Mouse (Mus musculus): ENCODE measurements at regions not wholly inside any gene's neighbourhood (a gene's known extent, or its start where the extent isn't known, plus 50 kb on each side); places are given as distances from the start of the nearest gene placed in this dataset.

DNA sequence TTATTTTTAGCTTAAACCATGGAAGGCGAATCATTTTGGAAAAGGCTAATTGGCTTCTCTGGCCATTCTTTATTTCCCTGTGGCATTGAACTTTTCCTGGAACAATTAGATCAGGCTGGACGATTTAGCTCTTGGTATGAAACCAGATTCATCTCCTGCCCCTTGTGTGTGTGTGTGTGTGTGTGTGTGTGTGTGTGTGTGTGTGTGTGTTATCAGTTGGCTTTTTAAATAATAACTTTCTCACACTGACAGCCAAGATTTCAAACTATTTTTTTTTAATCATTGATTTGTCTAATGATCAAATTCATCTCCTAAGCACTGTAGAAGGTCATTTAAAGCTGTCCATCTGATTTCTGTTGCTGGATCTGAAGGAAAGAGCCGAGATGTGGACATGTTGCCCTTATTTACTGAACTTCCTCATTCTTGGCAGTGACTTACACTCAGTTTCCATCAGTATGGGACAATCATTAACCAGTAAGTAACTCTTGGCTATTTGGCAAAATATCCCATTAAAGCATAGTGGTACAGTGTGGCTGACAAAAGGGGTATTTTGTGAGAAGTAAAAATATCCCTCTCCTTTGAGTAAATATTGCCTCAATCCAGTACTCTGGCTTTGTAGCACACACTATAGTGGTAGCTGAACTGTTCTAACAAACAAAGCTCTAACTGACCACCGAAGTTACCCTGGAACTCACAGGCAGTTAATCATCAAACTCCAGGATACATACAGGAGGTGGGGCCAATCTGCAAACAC lies 82.5 kb upstream of the Dpt start:
- no peak for TF ChIP-seq CTCF (conservative IDR thresholded peaks at IDR 0.05; ENCODE audit: insufficient read depth, insufficient read length, low read depth, low read length)
- TF ChIP-seq POLR2A (IDR thresholded peaks at IDR 0.05; ENCODE audit: low read depth, low read length) = no peak
- H3K4me1 ChIP-seq (ENCODE audit: control insufficient read depth, insufficient read depth, low read length) = peaks cover 16% of the 10 kb centered on the region; the same call in 1 of the 2 replicates
- H3K27me3 ChIP-seq (replicated peaks; ENCODE audit: control insufficient read depth, insufficient read depth, low read length) = no peaks in the 10 kb centered on the region
- H3K27ac ChIP-seq (ENCODE audit: insufficient read depth, low read depth, low read length) = peak overlapping the region; percentile 100
- peak; percentile 88 for DNase-seq
- H3K36me3 ChIP-seq (ENCODE audit: control insufficient read depth, insufficient read depth, low read length) = no peaks in the 10 kb centered on the region; the same call in 1 of the 2 replicates
- H3K4me3 ChIP-seq (ENCODE audit: insufficient read depth, low read depth, low read length) = no peak overlapping the region
- 18% methylated on average over 4 of the region's 4 CpGs for WGBS

DNA sequence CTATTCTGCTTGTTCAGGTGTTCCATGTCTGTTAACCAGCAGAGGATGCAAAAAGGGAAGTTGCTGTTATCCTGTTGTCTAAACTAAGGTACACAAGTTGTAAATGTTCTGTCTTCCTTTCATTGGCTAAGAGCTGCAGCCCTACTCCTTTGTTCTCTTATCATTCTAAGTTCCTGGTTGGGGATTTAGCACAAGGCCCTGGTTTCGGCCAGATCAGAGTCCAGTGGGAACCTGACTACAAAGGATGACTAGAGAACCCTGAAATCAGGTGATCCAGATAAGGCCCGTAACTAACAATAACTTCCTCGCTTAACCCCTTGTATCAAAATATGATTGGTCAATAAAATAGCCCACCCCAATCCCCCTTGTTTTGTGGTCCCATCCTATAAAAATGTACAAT lies 83.9 kb upstream of the Dpt start:
- WGBS = 87% methylated on average over 3 of the region's 3 CpGs
- Histone ChIP-seq H3K27me3 (replicated peaks; ENCODE audit: control insufficient read depth, insufficient read depth, low read length) (no peaks in the 10 kb centered on the region), H3K27ac (ENCODE audit: insufficient read depth, low read depth, low read length) (peak overlapping the region; percentile 100; the same call in 1 of the 2 replicates), H3K4me3 (ENCODE audit: insufficient read depth, low read depth, low read length) (no peak overlapping the region), H3K36me3 (ENCODE audit: control insufficient read depth, insufficient read depth, low read length) (no peaks in the 10 kb centered on the region; the same call in 1 of the 2 replicates), H3K4me1 (ENCODE audit: control insufficient read depth, insufficient read depth, low read length) (peaks cover 16% of the 10 kb centered on the region; the same call in 1 of the 2 replicates)
- TF ChIP-seq CTCF (conservative IDR thresholded peaks at IDR 0.05; ENCODE audit: insufficient read depth, insufficient read length, low read depth, low read length) = no peak
- no peak for TF ChIP-seq POLR2A (IDR thresholded peaks at IDR 0.05; ENCODE audit: low read depth, low read length)
- no peak for DNase-seq

DNA sequence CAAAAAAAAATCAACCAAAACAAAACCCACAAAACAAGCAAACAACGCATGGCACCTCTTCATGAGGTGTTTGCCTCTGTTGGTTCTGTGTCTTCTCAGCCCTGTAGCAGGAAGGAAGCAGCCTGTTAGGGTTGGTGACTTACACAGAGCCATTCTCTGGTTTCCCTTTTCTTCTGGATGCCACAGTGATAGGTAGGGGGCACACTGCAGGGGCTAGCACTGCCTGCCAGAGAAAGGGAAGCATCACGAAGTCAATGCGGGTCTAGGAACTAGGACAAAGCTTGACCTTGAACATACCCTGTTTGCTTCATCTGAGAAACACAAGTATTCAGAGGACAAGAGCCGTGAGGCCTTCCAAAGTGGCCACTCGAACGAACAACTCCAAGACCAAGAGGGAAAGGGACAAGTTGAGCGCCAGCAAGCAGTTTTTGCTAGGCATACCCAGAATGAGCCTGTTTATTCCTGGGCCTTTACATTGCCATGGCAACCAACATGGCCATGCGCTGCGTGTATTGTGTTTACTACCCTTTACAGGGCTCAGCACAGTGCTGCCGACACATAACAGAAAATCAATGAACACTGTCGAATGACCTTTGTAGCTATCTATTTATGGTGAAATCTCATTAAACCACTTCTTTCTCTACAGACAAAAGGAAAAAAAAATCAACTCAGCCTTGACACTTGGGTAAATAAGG lies 91.9 kb upstream of the Dpt start:
- H3K27me3 ChIP-seq (replicated peaks; ENCODE audit: control insufficient read depth, insufficient read depth, low read length) = no peaks in the 10 kb centered on the region
- WGBS = 73% methylated on average over 11 of the region's 11 CpGs
- no peaks in the 10 kb centered on the region for H3K36me3 ChIP-seq (ENCODE audit: control insufficient read depth, insufficient read depth, low read length)
- TF ChIP-seq POLR2A (IDR thresholded peaks at IDR 0.05; ENCODE audit: low read depth, low read length) = no peak
- no peak for TF ChIP-seq CTCF (conservative IDR thresholded peaks at IDR 0.05; ENCODE audit: insufficient read depth, insufficient read length, low read depth, low read length)
- H3K4me3 ChIP-seq (ENCODE audit: insufficient read depth, low read depth, low read length) = no peak overlapping the region
- H3K27ac ChIP-seq (ENCODE audit: insufficient read depth, low read depth, low read length) = peak overlapping the region; percentile 99
- peak; percentile 29 for DNase-seq
- H3K4me1 ChIP-seq (ENCODE audit: control insufficient read depth, insufficient read depth, low read length) = peaks cover 17% of the 10 kb centered on the region

DNA sequence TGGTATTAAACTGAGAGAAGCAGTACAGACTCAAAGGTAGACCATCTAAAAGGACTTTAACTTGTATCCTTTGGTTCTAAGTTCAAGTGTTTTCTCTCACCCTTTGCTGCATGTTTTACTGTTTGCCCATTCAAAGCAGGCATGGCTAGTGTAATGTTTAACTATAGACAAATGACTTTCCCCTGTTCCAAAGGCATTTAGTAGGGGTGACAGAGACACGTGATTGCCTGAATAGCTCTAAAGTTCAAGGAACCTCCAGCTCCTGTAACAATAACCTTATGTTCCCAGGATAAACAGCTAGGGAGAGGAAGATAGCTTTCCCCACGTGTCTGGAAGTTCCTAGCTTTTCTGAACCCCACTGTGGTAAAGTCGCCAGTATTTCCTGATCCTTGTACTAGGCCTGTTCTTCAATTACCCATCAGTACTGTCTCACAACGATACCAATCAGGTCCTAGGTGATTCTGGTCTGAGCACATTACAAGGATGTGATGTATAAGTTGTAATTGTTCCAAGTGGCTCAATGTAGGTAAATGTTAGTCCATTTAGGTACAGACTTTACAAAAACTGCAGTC lies 92.8 kb upstream of the Dpt start:
- Histone ChIP-seq H3K4me3 (ENCODE audit: insufficient read depth, low read depth, low read length) (no peak overlapping the region), H3K27ac (ENCODE audit: insufficient read depth, low read depth, low read length) (peak overlapping the region; percentile 99), H3K4me1 (ENCODE audit: control insufficient read depth, insufficient read depth, low read length) (peaks cover 17% of the 10 kb centered on the region), H3K27me3 (replicated peaks; ENCODE audit: control insufficient read depth, insufficient read depth, low read length) (no peaks in the 10 kb centered on the region), H3K36me3 (ENCODE audit: control insufficient read depth, insufficient read depth, low read length) (no peaks in the 10 kb centered on the region)
- DNase-seq = peak; percentile 93
- TF ChIP-seq CTCF (conservative IDR thresholded peaks at IDR 0.05; ENCODE audit: insufficient read depth, insufficient read length, low read depth, low read length) (no peak), POLR2A (IDR thresholded peaks at IDR 0.05; ENCODE audit: low read depth, low read length) (no peak)
- 26% methylated on average over 4 of the region's 4 CpGs for WGBS

DNA sequence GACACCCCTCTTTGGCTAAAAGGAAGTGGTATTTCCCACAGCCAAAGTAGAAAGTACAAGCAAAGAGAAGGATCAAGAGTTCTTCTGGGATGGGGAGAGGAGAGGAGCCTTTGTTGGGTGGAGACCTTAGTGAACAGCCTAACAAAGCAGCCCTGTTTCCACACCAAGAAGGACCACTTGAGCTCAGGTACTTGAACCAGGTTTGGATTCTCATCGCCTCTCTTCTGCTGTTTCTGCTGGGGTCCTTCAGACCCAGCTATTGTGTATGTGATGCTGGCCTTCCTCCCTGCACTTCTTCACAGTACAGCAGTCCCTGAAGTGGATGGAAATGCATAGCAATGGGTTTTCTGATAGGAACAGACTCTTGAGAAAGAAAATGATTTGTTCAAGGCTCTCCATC lies 106.4 kb upstream of the Dpt start:
- 92% methylated on average over 1 of the region's 1 CpGs for WGBS
- Histone ChIP-seq H3K27me3 (replicated peaks; ENCODE audit: control insufficient read depth, insufficient read depth, low read length) (no peaks in the 10 kb centered on the region), H3K4me3 (ENCODE audit: insufficient read depth, low read depth, low read length) (no peak overlapping the region), H3K4me1 (ENCODE audit: control insufficient read depth, insufficient read depth, low read length) (no peaks in the 10 kb centered on the region), H3K36me3 (ENCODE audit: control insufficient read depth, insufficient read depth, low read length) (no peaks in the 10 kb centered on the region), H3K27ac (ENCODE audit: insufficient read depth, low read depth, low read length) (no peak overlapping the region)
- TF ChIP-seq CTCF (conservative IDR thresholded peaks at IDR 0.05; ENCODE audit: insufficient read depth, insufficient read length, low read depth, low read length) = no peak
- no peak for TF ChIP-seq POLR2A (IDR thresholded peaks at IDR 0.05; ENCODE audit: low read depth, low read length)
- DNase-seq = no peak

DNA sequence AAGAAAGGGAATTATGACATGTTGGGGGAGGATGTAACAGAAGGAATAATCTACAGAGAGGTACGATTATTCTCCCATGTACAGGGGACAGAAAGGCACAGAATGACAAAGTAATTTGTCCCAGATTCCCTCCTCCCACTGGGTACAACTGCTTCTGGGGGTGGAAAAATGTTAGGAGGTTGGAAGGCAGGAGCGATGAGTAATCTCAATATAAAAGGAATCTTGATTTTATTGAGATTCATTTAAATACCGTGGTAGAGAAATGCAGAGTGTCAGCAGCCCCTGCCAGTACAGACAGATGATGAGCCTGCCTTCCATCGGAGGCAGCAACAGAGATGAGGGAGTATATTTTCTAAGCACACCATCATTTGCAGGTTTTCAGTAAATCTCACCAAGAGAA lies 107.1 kb upstream of the Dpt start:
- WGBS = 89% methylated on average over 4 of the region's 4 CpGs
- no peak for TF ChIP-seq POLR2A (IDR thresholded peaks at IDR 0.05; ENCODE audit: low read depth, low read length)
- no peak for TF ChIP-seq CTCF (conservative IDR thresholded peaks at IDR 0.05; ENCODE audit: insufficient read depth, insufficient read length, low read depth, low read length)
- H3K4me3 ChIP-seq (ENCODE audit: insufficient read depth, low read depth, low read length) = no peak overlapping the region
- H3K4me1 ChIP-seq (ENCODE audit: control insufficient read depth, insufficient read depth, low read length) = no peaks in the 10 kb centered on the region
- H3K27ac ChIP-seq (ENCODE audit: insufficient read depth, low read depth, low read length) = no peak overlapping the region
- H3K27me3 ChIP-seq (replicated peaks; ENCODE audit: control insufficient read depth, insufficient read depth, low read length) = no peaks in the 10 kb centered on the region
- no peak for DNase-seq
- no peaks in the 10 kb centered on the region for H3K36me3 ChIP-seq (ENCODE audit: control insufficient read depth, insufficient read depth, low read length)

DNA sequence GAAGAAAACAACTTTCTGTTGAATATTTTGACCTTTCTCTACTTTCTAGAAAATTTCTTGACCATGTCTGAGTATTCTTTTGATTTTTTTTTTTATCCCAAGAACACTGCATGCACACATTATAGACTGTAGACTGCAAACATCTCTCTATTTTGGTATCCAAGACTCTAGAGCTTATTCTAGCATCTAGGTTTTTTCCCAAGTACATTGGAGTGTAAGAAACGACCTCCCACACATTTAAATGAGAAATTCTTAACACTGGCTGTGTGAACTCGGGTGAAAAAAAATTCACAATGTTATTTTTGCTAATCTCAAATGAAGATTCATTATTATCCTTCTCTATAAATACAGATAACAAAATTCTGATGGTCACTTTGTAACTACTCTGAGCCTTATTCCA lies 112.0 kb upstream of the Dpt start:
- H3K4me3 ChIP-seq (ENCODE audit: insufficient read depth, low read depth, low read length) = no peak overlapping the region
- 57% methylated on average over 2 of the region's 2 CpGs for WGBS
- no peaks in the 10 kb centered on the region for H3K36me3 ChIP-seq (ENCODE audit: control insufficient read depth, insufficient read depth, low read length)
- H3K4me1 ChIP-seq (ENCODE audit: control insufficient read depth, insufficient read depth, low read length) = no peaks in the 10 kb centered on the region
- H3K27me3 ChIP-seq (replicated peaks; ENCODE audit: control insufficient read depth, insufficient read depth, low read length) = no peaks in the 10 kb centered on the region
- no peak overlapping the region for H3K27ac ChIP-seq (ENCODE audit: insufficient read depth, low read depth, low read length)
- no peak for TF ChIP-seq CTCF (conservative IDR thresholded peaks at IDR 0.05; ENCODE audit: insufficient read depth, insufficient read length, low read depth, low read length)
- TF ChIP-seq POLR2A (IDR thresholded peaks at IDR 0.05; ENCODE audit: low read depth, low read length) = no peak
- DNase-seq = no peak
